Mouse (Mus musculus): ENCODE measurements around the gene Maged1.
"Not testable (repeated sequence)": the region's sequence is repeated elsewhere in the genome, so short reads cannot be mapped to it uniquely, and the experiment has no call there.

The Maged1 gene

GRCm38 (mm10) chrX:94541918-94542355 lies at the start of gene Maged1:
TSS of gene Maged1 (minus strand) at chrX:94542143.
- DNase-seq (ENCODE audit: low read depth): peak; percentile 64

GRCm38 (mm10) chrX:94580251-94580650 lies 38.3 kb upstream of the Maged1 start:
- DNase-seq (ENCODE audit: low read depth): no peak

- no peak for DNase-seq (ENCODE audit: low read depth)
These were observed 22.8 kb upstream of the Maged1 start for GRCm38 (mm10) chrX:94564694-94565093.

GRCm38 (mm10) chrX:94562392-94562791 lies 20.4 kb upstream of the Maged1 start:
- no peak for DNase-seq (ENCODE audit: low read depth)

GRCm38 (mm10) chrX:94548227-94548626 lies 6.3 kb upstream of the Maged1 start:
- peak; percentile 23 for DNase-seq (ENCODE audit: low read depth)

- no peak for DNase-seq (ENCODE audit: low read depth)
These were observed 4.0 kb upstream of the Maged1 start for GRCm38 (mm10) chrX:94545941-94546340.

GRCm38 (mm10) chrX:94544923-94545322 lies 3.0 kb upstream of the Maged1 start:
- DNase-seq (ENCODE audit: low read depth): peak; percentile 32

- DNase-seq (ENCODE audit: low read depth): no peak
These were observed 593 bp upstream of the Maged1 start for GRCm38 (mm10) chrX:94542536-94542935.

- peak; percentile 18 for DNase-seq (ENCODE audit: low read depth)
These were observed 737 bp downstream of the Maged1 start for GRCm38 (mm10) chrX:94541206-94541605.

GRCm38 (mm10) chrX:94540341-94541201 lies 1.4 kb downstream of the Maged1 start:
- DNase-seq (ENCODE audit: low read depth): peak; percentile 34

- DNase-seq (ENCODE audit: low read depth): no peak
These were observed 7.6 kb downstream of the Maged1 start for GRCm38 (mm10) chrX:94534346-94534745.

GRCm38 (mm10) chrX:94530301-94530700 lies 11.6 kb downstream of the Maged1 start:
- DNase-seq (ENCODE audit: low read depth): no peak

GRCm38 (mm10) chrX:94522166-94522565 lies 19.8 kb downstream of the Maged1 start:
- no peak for DNase-seq (ENCODE audit: low read depth)

GRCm38 (mm10) chrX:94508442-94508819 lies 33.5 kb downstream of the Maged1 start:
- no peak for DNase-seq (ENCODE audit: low read depth)

GRCm38 (mm10) chrX:94507698-94508441 lies 34.1 kb downstream of the Maged1 start:
- not testable (repeated sequence) for DNase-seq (ENCODE audit: low read depth)

- DNase-seq (ENCODE audit: low read depth): no peak
These were observed 55.7 kb downstream of the Maged1 start for GRCm38 (mm10) chrX:94486001-94486792.

Data from induced T-regulatory cell, adult 2 months (primary cell).